Mouse (Mus musculus): ENCODE data around the gene Daam2. TPM values are rescaled to one million over a fixed set of nuclear protein-coding genes. Genes with fewer than 3 reads are reported as not detected.

Daam2 gene
- polyA plus RNA-seq, 1 experiment from 2014 or later: 0.82 TPM

- Histone ChIP-seq H3K9ac (ENCODE audit: low read length) (peak within 1 kb of the TSS; percentile 82), H3K27me3 (ENCODE audit: control insufficient read depth, insufficient read depth, low read length) (no peaks in the 10 kb centered on the region), H3K4me3 (ENCODE audit: low read depth, low read length) (peak within 1 kb of the TSS; percentile 67), H3K4me2 (peak within 1 kb of the TSS; percentile 80), H3K27ac (ENCODE audit: low read depth, low read length) (no peak within 1 kb of the TSS), H3K4me1 (ENCODE audit: control insufficient read depth, insufficient read depth, low read length) (peaks cover 6% of the 10 kb centered on the region), H3K36me3 (ENCODE audit: control insufficient read depth, insufficient read depth, low read length) (no peaks in the 10 kb centered on the region), H3K9me3 (ENCODE audit: control insufficient read depth, low read length) (no peaks in the 10 kb centered on the region)
- WGBS: under 1% methylated on average over 28 of the region's 28 CpGs
- ATAC-seq (ENCODE audit: low FRiP score): peak; percentile 99
- peak; percentile 99 for DNase-seq (ENCODE audit: low spot score, missing footprints)
Measured at GRCm38 (mm10) chr17:49428239-49428688, 135.9 kb downstream of the Daam2 start, which contains the start of gene Mocs1. Mocs1 (plus strand) TSS chr17:49428362.

- peak overlapping the region; percentile 80 for H3K4me2 ChIP-seq
- 12% methylated on average over 9 of the region's 9 CpGs for WGBS
- peak; percentile 56 for ATAC-seq (ENCODE audit: low FRiP score)
- peak overlapping the region; percentile 67 for H3K4me3 ChIP-seq (ENCODE audit: low read depth, low read length)
- H3K4me1 ChIP-seq (ENCODE audit: control insufficient read depth, insufficient read depth, low read length): peaks cover 6% of the 10 kb centered on the region
- no peak for DNase-seq (ENCODE audit: low spot score, missing footprints)
- H3K27ac ChIP-seq (ENCODE audit: low read depth, low read length): no peak overlapping the region
- H3K27me3 ChIP-seq (ENCODE audit: control insufficient read depth, insufficient read depth, low read length): no peaks in the 10 kb centered on the region
- H3K36me3 ChIP-seq (ENCODE audit: control insufficient read depth, insufficient read depth, low read length): no peaks in the 10 kb centered on the region
- no peak overlapping the region for H3K9ac ChIP-seq (ENCODE audit: low read length)
- H3K9me3 ChIP-seq (ENCODE audit: control insufficient read depth, low read length): no peaks in the 10 kb centered on the region
Measured at GRCm38 (mm10) chr17:49427631-49428238, 136.4 kb downstream of the Daam2 start.

- Histone ChIP-seq H3K9me3 (ENCODE audit: control insufficient read depth, low read length) (no peaks in the 10 kb centered on the region), H3K4me3 (ENCODE audit: low read depth, low read length) (no peak overlapping the region), H3K27me3 (ENCODE audit: control insufficient read depth, insufficient read depth, low read length) (no peaks in the 10 kb centered on the region), H3K4me2 (no peak overlapping the region), H3K4me1 (ENCODE audit: control insufficient read depth, insufficient read depth, low read length) (peaks cover 2% of the 10 kb centered on the region), H3K9ac (ENCODE audit: low read length) (no peak overlapping the region), H3K36me3 (ENCODE audit: control insufficient read depth, insufficient read depth, low read length) (no peaks in the 10 kb centered on the region), H3K27ac (ENCODE audit: low read depth, low read length) (no peak overlapping the region)
- DNase-seq (ENCODE audit: low spot score, missing footprints): no peak
- WGBS: 88% methylated on average over 3 of the region's 3 CpGs
- no peak for ATAC-seq (ENCODE audit: low FRiP score)
Measured at GRCm38 (mm10) chr17:49423872-49424271, 140.3 kb downstream of the Daam2 start.

- H3K27ac ChIP-seq (ENCODE audit: low read depth, low read length): no peak overlapping the region
- DNase-seq (ENCODE audit: low spot score, missing footprints) (no peak), ATAC-seq (ENCODE audit: low FRiP score) (no peak)
- no peak overlapping the region for H3K4me2 ChIP-seq
- no peaks in the 10 kb centered on the region for H3K36me3 ChIP-seq (ENCODE audit: control insufficient read depth, insufficient read depth, low read length)
- H3K4me1 ChIP-seq (ENCODE audit: control insufficient read depth, insufficient read depth, low read length): no peaks in the 10 kb centered on the region
- no peak overlapping the region for H3K9ac ChIP-seq (ENCODE audit: low read length)
- no peak overlapping the region for H3K4me3 ChIP-seq (ENCODE audit: low read depth, low read length)
- H3K27me3 ChIP-seq (ENCODE audit: control insufficient read depth, insufficient read depth, low read length): no peaks in the 10 kb centered on the region
- WGBS: 89% methylated on average over 2 of the region's 2 CpGs
- no peaks in the 10 kb centered on the region for H3K9me3 ChIP-seq (ENCODE audit: control insufficient read depth, low read length)
Measured at GRCm38 (mm10) chr17:49423067-49423325, 141.1 kb downstream of the Daam2 start.

- Histone ChIP-seq H3K4me2 (no peak overlapping the region), H3K4me3 (ENCODE audit: low read depth, low read length) (no peak overlapping the region), H3K9me3 (ENCODE audit: control insufficient read depth, low read length) (no peaks in the 10 kb centered on the region), H3K36me3 (ENCODE audit: control insufficient read depth, insufficient read depth, low read length) (no peaks in the 10 kb centered on the region), H3K4me1 (ENCODE audit: control insufficient read depth, insufficient read depth, low read length) (no peaks in the 10 kb centered on the region), H3K9ac (ENCODE audit: low read length) (no peak overlapping the region), H3K27me3 (ENCODE audit: control insufficient read depth, insufficient read depth, low read length) (no peaks in the 10 kb centered on the region), H3K27ac (ENCODE audit: low read depth, low read length) (no peak overlapping the region)
- ATAC-seq (ENCODE audit: low FRiP score) (no peak), DNase-seq (ENCODE audit: low spot score, missing footprints) (no peak)
- 87% methylated on average over 3 of the region's 3 CpGs for WGBS
Measured at GRCm38 (mm10) chr17:49422286-49423066, 141.7 kb downstream of the Daam2 start.

GRCm38 (mm10) chr17:49419813-49420212 is 144.3 kb downstream of the Daam2 start:
- H3K27me3 ChIP-seq (ENCODE audit: control insufficient read depth, insufficient read depth, low read length): no peaks in the 10 kb centered on the region
- H3K27ac ChIP-seq (ENCODE audit: low read depth, low read length): no peak overlapping the region
- no peak overlapping the region for H3K4me2 ChIP-seq
- ATAC-seq (ENCODE audit: low FRiP score) (no peak), DNase-seq (ENCODE audit: low spot score, missing footprints) (no peak)
- no peaks in the 10 kb centered on the region for H3K4me1 ChIP-seq (ENCODE audit: control insufficient read depth, insufficient read depth, low read length)
- no peaks in the 10 kb centered on the region for H3K9me3 ChIP-seq (ENCODE audit: control insufficient read depth, low read length)
- WGBS: 73% methylated on average over 6 of the region's 6 CpGs
- H3K9ac ChIP-seq (ENCODE audit: low read length): no peak overlapping the region
- no peak overlapping the region for H3K4me3 ChIP-seq (ENCODE audit: low read depth, low read length)
- no peaks in the 10 kb centered on the region for H3K36me3 ChIP-seq (ENCODE audit: control insufficient read depth, insufficient read depth, low read length)

- 73% methylated on average over 3 of the region's 3 CpGs for WGBS
- DNase-seq (ENCODE audit: low spot score, missing footprints): no peak
- ATAC-seq (ENCODE audit: low FRiP score): no peak
Measured at GRCm38 (mm10) chr17:49416228-49416627, 147.9 kb downstream of the Daam2 start.

GRCm38 (mm10) chr17:49413554-49413953 is 150.6 kb downstream of the Daam2 start:
- H3K4me3 ChIP-seq (ENCODE audit: low read depth, low read length): no peak overlapping the region
- WGBS: 60% methylated on average over 3 of the region's 3 CpGs
- no peak overlapping the region for H3K9ac ChIP-seq (ENCODE audit: low read length)
- H3K4me1 ChIP-seq (ENCODE audit: control insufficient read depth, insufficient read depth, low read length): no peaks in the 10 kb centered on the region
- no peaks in the 10 kb centered on the region for H3K36me3 ChIP-seq (ENCODE audit: control insufficient read depth, insufficient read depth, low read length)
- ATAC-seq (ENCODE audit: low FRiP score): no peak
- no peak for DNase-seq (ENCODE audit: low spot score, missing footprints)
- no peak overlapping the region for H3K27ac ChIP-seq (ENCODE audit: low read depth, low read length)
- no peak overlapping the region for H3K4me2 ChIP-seq
- H3K27me3 ChIP-seq (ENCODE audit: control insufficient read depth, insufficient read depth, low read length): no peaks in the 10 kb centered on the region
- no peaks in the 10 kb centered on the region for H3K9me3 ChIP-seq (ENCODE audit: control insufficient read depth, low read length)

More at GRCm38 (mm10) chr17:49416228-49416627, 147.9 kb downstream of the Daam2 start:
- Histone ChIP-seq H3K27ac (ENCODE audit: low read depth, low read length) (no peak overlapping the region), H3K4me1 (ENCODE audit: control insufficient read depth, insufficient read depth, low read length) (no peaks in the 10 kb centered on the region), H3K4me2 (no peak overlapping the region), H3K9me3 (ENCODE audit: control insufficient read depth, low read length) (no peaks in the 10 kb centered on the region), H3K36me3 (ENCODE audit: control insufficient read depth, insufficient read depth, low read length) (no peaks in the 10 kb centered on the region), H3K9ac (ENCODE audit: low read length) (no peak overlapping the region), H3K27me3 (ENCODE audit: control insufficient read depth, insufficient read depth, low read length) (no peaks in the 10 kb centered on the region), H3K4me3 (ENCODE audit: low read depth, low read length) (no peak overlapping the region)

GRCm38 (mm10) chr17:49412974-49413373 is 151.2 kb downstream of the Daam2 start:
- Histone ChIP-seq H3K4me3 (ENCODE audit: low read depth, low read length) (no peak overlapping the region), H3K4me2 (no peak overlapping the region), H3K36me3 (ENCODE audit: control insufficient read depth, insufficient read depth, low read length) (no peaks in the 10 kb centered on the region), H3K27ac (ENCODE audit: low read depth, low read length) (no peak overlapping the region), H3K4me1 (ENCODE audit: control insufficient read depth, insufficient read depth, low read length) (no peaks in the 10 kb centered on the region), H3K9me3 (ENCODE audit: control insufficient read depth, low read length) (no peaks in the 10 kb centered on the region), H3K27me3 (ENCODE audit: control insufficient read depth, insufficient read depth, low read length) (no peaks in the 10 kb centered on the region), H3K9ac (ENCODE audit: low read length) (no peak overlapping the region)
- no peak for DNase-seq (ENCODE audit: low spot score, missing footprints)
- WGBS: 76% methylated on average over 5 of the region's 5 CpGs
- ATAC-seq (ENCODE audit: low FRiP score): no peak

Data from midbrain, embryonic 11.5 days (tissue).